Mouse (Mus musculus) left cerebral cortex, postnatal 36 days (tissue): ENCODE measurements at regions not wholly inside any gene's neighbourhood (a gene's known extent, or its start where the extent isn't known, plus 50 kb on each side); places are given as distances from the start of the nearest gene placed in this dataset.
"Not testable (repeated sequence)": the region's sequence is repeated elsewhere in the genome, so short reads cannot be mapped to it uniquely, and the experiment has no call there.

Experiments
- DNase-seq, 2 experiments: peaks; one replicate each; pipeline ENCODE4 v3.0.0; 2021 to 2022; ENCODE audit warnings: low spot score in 2 of 2, mixed read lengths in 1 of 2
- intact Hi-C: fragments of 180-260 bp; cut with DNase I; formaldehyde crosslinking; loops from one replicate; pipeline ENCODE4 v1.15.1; 2025

DNA sequence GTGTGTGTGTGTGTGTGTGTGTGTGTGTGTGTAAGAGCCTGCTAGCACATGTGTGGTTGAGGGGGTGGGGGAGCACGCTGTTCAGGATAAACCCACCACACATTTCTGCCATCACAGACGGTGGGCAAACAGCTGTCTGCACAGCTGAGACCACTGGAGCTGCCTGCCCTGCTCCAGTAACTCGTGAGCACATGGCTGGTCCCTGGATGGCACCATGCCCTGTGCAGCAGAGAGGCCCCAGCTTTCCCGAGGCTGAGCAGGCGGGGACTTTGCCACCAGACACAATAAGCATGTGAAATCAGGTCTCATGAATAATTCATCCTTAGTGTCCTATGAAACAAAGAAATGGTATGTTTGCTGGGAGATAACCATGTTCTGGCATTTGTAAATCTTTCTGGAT lies 125.3 kb upstream of the Mpdz start:
- intact Hi-C loops = loop anchor here (5.0 to 10.0 kb wide), 4 partner anchors 393 to 1364 kb away; no protein-coding TSS in a partner anchor
- DNase-seq = peak in 1 of 2 experiments; percentile 40

DNA sequence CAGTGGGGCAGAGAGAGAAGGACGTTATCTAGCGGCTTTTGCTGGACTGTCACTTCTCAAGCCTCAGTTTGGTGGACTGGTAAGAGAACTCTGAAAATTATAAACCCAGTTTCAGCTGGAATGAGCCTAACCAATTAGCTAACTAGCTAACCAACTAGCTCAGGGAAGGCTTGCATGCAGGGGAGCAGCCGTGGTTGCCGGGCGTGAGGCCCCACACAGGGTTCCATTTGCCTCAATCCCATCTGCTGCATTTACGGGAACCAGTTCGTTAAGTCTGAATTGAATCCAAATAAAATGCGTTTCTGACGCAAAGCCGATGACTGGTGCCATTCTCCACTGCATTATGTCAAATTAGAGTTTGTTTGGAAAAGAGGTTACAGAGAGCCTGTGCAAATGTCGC lies 123.9 kb upstream of the Mpdz start:
- DNase-seq = peak in 1 of 2 experiments; percentile 18
- intact Hi-C loops = loop anchor here (5.0 to 10.0 kb wide), 4 partner anchors 392 to 1366 kb away; no protein-coding TSS in a partner anchor

DNA sequence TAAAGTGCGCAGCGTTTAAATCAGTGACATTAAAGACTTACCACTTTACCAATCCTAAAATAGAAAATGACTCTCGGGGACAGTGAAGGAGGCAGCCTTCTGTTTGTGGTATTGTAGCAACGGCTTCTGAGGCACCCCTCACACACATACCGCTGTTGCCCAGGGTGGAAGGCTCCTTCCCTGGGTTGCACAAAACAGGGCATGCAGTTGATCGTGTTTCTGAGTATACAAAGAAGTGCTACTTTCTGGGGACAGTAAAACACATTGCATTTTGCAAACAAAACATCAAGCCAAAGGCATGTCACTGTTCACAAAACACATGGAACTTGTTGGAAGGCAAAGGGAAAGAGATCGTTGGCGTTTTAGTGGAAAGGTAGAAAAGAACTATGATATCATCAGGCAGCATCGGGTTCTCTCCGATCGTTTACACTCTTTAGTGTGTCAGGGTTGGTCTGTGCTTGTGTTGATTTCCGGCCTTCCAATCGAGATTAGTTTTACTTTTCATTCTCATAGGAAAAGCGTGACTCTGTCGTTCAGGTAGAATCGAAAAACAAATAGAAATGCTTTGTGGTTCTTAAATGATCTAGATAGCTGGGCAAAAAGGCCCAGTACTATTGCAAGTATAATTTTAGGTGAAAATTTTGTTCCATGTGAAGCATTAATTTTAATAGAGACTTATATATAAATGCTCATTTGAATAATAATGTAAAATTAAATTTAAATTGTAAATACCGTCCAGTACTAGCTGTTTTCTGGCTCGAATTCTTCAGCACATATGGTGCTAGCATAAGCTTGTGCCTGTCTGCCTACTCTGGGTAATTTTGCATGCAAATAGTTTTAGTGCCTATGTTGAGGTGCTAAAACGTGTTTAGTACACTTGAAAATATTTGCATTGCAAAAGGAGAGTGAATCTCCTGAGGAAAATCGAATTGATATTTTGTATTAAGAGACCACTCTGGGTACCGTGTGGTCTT lies 123.1 kb upstream of the Mpdz start:
- intact Hi-C loops = loop anchor here (2.0 to 10.0 kb wide), 6 partner anchors 391 to 1367 kb away; no protein-coding TSS in a partner anchor
- DNase-seq = peak in 1 of 2 experiments; percentile 21

DNA sequence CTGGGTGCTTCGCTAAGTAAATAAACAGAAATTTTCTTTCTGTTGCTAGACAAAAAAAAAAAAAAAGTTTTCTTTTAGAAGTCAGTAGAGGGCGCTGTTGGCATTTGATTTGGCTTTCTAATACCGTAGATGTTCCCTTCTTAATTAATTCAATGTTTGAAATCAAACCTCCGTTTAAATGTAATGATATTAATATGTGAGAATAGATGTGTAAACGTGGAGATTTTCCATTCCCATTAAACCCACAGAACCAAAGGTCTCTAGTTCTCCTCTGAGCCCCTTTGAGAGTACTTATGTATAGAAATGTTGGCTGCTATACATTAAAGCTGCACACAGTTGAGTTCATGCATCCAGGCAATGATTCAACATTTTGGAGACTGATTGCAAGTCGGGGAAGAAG lies 121.8 kb upstream of the Mpdz start:
- intact Hi-C loops = loop anchor here (2.0 to 10.0 kb wide), 5 partner anchors 390 to 1050 kb away; no protein-coding TSS in a partner anchor
- DNase-seq = no peak

DNA sequence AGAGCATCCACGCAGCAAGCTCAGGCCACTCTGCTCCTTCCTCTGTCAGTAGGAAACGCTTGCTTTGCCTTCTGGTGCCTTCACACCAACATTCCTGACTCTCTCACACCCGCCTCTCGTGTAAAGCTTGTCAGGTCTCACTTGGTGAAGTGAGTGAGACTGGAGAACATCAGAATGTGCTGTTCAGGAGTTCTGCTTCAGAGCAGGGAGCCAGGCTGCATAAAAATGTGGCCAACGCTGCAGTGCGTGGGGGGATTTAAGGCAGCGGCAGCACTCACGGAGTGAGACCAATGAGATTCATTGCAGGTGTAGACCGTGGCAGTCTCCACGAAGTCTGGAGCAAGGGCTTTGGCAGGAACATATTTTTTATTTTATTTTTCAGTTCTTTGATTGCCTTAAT lies 121.0 kb upstream of the Mpdz start:
- intact Hi-C loops = loop anchor here (10.0 kb wide), 3 partner anchors 389 to 941 kb away; no protein-coding TSS in a partner anchor
- peak; percentile 60 to 67 for DNase-seq

DNA sequence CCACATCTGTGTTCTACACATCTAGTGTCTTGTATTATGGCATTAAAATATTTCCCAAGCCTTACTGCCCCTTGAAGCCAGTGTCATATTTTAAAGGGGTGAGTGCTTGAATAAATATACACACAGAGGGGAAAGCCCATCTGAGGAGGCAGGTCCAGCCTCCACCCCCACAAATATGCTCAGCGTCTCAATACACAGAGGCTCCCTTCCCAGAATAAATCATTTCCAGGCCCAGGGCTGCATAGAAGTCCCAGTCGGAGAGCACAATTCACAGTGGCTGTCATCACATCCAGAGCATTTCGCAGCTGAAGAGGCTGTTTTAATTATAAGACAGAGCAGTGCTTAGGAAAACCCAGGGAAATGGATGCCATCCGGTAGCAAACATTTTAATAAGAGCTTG lies 118.8 kb upstream of the Mpdz start:
- no peak for DNase-seq
- intact Hi-C loops = loop anchor here (10.0 kb wide), 3 partner anchors 387 to 943 kb away; no protein-coding TSS in a partner anchor

DNA sequence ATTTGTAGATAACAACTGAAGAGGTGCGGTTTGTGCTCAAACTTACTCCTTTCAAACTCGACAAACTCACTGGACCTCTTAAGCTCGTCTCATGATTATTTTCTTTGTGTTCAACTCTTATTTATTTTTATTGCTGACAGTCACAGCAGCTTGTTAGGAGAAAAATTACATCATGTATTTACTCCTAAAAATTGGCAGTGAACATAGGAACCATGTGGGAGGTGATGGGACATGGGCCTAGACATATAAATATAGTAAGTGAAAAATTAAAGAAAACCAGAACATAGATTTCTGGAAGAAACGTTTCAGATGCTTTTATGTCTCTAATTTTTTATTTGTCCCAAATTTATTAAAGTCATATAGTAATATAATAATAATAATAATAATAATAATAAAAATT lies 108.2 kb upstream of the Mpdz start:
- no peak for DNase-seq
- intact Hi-C loops = no loop called here

DNA sequence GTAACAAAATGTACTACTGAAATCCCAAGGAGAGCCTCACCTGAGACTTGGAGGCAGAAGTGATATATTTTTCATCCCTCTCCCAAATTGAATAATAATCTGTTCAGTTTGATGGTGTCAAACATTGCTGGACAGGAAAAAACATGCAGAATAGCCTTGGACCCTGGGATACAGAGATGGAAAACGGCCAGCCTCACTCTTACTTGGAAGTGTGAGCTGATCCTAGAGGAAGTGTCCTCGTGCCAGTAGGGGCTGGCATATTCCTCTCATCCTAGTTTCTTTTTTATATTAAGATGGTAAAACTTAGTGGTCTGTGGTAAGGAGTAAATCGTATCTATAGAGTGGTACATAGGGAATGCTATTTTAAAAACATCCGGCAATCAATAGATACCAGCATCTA lies 107.6 kb upstream of the Mpdz start:
- intact Hi-C loops = no loop called here

DNA sequence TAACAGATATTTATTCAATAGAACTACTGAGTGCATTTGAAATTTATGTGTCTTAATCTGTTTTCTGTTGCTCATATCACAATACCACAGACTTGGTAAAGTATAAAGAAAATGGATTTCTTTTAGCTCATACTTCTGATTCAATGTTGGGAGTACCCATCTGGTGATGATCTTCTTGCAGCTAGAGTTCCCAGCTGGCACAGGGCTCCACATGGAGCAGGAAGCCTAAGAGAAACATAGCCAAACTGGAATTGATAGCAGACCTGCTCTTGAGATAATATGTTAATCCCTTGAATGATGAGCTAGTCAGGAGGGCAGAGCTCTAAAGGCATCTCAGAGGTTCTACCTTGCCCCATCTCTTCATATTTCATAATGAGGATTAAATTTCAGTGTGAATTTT lies 97.9 kb upstream of the Mpdz start:
- intact Hi-C loops = no loop called here
- no peak for DNase-seq

More for the DNA sequence above, 107.6 kb upstream of the Mpdz start:
- no peak for DNase-seq

DNA sequence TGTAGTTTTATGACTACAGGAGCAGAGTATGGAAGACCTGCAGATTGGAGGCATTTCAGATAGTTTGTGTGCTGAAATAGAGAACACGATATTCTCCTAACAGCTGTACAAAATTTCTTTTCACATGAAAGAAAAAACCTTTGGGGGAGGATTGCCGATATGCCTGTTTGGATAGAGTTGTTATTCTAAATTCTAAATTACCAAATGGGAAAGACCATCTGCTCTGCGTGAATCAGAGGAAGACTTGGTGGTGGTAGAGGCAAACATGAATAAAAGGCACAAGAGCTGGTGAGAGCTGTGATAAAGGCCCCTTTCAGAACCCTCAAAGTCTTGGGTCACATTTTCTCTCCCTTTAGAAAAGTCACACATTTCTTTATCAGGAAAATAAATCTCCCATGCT lies 96.9 kb upstream of the Mpdz start:
- DNase-seq = no peak
- intact Hi-C loops = no loop called here

DNA sequence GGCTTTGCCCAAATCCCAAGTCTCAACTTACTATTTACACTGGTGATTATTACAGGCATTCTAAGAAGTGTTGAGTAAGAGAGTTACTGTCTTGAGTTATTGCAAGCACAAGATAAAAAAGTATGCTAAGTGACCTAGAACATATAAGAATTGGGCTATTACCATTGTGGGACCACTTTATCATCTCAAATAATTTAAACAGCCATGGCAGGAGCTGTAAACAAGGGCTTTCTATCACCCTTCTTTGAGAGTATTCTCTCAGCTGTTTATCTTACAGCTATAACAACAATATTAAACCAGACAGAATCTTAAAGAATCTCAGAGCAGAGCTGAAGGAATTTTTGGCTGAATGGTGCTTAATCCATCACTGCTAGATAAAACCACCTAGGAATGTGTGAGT lies 94.2 kb upstream of the Mpdz start:
- no peak for DNase-seq
- intact Hi-C loops = no loop called here

DNA sequence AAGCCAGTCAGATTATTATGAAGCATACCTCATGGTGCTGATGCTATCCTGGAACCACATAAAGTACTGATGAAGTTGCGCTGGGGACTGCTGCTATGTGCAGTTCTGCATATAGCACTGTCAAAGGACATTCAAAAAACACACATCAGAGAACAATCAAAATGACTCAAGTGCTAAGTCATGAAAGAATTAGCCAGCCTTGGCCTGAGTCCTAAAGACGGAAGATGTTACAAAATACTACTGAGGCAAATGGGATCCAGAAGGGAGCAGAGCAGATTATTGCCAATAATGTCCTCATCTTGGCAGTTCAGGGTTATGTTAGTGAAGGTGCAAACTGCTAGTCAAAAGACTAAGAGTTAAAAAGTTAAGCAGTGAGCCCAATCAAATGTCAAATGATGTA lies 87.9 kb upstream of the Mpdz start:
- no peak for DNase-seq
- intact Hi-C loops = no loop called here

DNA sequence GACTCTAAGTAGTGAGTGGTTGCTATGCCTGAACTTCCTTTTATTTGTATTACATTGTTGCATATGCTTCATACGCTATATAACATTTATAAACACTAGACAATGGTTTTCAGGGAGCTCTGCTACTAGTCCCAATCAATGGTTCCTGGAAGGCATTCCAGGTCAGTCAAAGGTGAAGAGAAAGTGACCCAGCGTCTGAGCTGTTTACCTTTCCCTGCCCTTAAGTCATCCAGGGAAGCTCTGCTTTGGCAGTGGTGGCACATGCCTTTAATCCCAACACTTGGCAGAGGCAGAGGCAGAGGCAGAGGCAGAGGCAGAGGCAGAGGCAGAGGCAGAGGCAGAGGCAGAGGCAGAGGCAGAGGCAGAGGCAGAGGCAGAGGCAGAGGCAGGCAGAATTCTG lies 76.5 kb upstream of the Mpdz start:
- DNase-seq, intact Hi-C loops: not testable (repeated sequence)

DNA sequence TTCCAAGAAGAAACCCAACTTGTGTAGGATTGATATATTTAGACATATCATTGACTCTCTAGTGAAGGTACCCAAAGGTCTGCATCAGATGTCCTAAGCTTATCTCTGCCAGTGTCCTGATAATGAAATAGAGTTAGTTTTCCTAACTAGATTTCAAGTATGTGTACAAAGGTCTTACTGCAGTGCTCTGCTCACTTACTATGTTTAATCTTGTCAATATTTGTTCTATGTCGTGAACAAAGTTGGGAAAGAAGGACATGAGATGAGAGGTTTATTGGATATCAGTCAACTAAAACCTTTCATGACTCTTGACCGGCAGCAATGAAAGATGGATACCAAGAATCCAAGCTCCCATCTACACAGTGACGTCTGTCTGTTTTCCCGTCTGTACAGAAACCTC lies 71.9 kb upstream of the Mpdz start:
- intact Hi-C loops = no loop called here
- no peak for DNase-seq

DNA sequence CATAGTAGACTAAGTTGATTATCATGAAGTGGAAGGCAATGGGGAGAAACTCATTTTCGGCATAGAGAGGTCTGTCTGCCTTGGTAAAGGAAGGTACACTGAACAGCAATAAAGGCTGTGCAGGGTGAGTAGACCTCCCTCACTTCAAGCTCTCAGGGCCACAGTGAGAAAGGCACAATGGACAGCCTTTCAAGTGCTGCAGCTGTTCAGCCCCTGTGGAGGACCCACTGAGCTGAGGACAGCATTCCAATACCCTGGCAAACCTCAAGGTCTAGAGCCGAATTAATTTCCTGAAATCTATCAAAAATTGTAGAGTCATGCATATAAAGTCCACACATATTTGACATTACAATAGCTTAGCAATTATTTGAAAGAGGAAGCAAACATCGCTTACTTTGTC lies 69.8 kb upstream of the Mpdz start:
- no peak for DNase-seq
- intact Hi-C loops = no loop called here

DNA sequence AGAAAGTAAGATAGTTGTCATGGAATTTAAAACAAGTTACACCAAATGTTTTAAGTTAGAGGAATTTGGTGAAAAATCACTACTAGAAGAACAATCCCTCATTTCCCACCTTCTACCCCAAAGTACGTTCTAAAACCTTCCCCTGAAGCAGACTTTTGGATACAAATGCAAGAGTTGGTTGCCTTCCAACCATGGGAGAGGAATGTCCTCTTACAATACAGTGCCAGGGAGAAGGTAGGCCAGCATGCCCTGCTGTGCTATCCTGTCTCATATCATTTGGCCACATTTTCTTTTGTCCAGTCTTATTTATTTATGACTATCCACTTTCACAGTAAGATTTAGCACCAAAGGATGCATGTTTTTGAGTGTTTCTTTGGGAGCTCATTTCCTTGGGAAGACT lies 66.2 kb upstream of the Mpdz start:
- no peak for DNase-seq
- intact Hi-C loops = no loop called here

DNA sequence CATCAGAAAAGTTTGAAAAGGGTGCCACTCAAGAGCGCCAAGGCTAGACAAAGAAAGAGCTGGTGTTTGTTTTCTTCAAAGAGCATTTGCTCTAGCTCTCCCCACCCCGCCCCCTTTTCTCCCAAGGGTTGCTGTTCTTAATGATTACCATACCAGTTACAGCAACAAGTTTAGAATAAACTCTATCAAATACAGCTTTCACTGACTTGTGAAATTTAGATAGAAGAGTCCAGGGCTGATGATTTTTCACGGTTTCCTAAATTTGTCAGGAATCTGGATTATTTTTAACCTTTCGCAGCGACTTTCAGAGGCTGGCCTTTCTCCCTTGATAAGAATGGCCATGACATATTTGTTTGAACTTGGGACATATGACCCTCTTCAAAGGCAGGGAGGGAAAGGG lies 64.2 kb upstream of the Mpdz start:
- DNase-seq = no peak
- intact Hi-C loops = no loop called here

DNA sequence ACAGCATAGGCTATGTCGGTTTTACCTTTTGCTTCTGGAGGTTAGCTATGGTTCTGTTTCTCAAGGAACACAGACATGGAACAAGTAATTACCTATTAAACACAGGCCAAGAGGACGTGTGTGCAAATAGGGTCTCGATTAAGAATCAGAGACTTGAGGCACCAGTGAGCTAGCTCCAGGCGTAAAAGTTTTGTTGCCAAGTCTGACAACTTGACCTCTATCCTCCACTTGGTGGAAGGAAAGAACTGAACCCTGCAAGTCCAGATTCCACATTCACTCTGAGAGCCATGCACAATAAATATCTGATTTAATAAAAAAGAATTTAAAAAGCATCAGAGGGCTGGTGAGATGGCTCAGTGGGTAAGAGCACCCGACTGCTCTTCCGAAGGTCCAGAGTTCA lies 63.7 kb upstream of the Mpdz start:
- intact Hi-C loops = no loop called here
- no peak for DNase-seq

DNA sequence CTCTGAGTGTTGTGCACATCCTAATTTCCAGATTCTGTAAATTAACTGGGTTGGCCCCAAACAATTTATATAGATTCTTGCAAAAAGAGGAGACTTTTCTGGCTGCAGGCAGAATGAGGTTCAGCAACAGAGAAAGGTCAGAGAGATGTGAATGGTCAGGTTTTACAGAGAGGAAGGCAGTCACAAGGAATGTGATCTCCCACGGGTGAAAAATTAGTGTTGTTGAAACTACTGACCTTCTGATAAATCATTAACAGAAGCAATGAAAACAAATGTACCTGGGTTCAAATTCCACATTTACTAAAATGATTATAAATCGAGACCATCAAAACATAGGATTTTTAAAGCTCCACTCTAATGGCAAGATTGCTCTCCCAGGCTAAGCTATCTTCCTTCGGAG lies 62.5 kb upstream of the Mpdz start:
- no peak for DNase-seq
- intact Hi-C loops = no loop called here

DNA sequence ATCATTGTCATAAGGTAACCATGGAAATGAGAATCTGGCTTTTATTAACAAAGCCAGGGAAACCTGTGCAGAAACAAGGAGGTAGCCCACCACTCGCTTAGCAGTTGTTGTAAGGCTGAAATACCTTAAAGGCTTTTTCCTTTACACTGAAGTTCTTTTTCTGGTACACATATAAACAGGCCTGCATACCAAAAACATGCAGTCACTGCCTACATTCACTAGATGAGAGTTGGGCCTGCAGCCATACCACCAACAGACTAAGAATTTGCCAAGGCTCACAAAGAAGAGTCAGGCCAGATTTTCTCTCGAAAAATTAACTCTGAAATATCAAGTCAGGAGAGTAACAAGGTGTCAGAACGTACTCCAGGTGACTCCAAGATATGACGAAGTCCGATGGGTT lies 61.3 kb upstream of the Mpdz start:
- DNase-seq = no peak
- intact Hi-C loops = no loop called here

DNA sequence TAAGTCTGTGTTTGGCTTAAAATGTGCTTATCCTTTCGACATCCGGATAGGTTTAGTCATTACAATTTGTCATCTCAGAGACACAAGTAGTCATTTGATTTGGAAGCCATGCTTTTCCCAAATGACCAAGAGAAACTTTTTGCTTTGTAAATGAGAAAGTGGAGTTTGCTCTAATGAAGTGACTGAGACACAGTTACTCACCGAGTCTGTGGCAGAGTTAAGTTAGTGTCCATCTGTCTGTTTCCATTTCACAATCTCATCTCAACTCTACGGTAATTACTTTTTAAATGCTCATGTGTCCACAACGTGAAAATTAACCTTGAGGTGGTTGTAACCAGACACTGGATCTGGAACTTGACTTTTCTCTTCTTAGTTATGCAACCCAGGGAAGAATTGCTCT lies 59.2 kb upstream of the Mpdz start:
- intact Hi-C loops = no loop called here

More for the DNA sequence above, 59.2 kb upstream of the Mpdz start:
- DNase-seq = no peak
